Mouse (Mus musculus): ENCODE data around the gene Tmem53.

DNA sequence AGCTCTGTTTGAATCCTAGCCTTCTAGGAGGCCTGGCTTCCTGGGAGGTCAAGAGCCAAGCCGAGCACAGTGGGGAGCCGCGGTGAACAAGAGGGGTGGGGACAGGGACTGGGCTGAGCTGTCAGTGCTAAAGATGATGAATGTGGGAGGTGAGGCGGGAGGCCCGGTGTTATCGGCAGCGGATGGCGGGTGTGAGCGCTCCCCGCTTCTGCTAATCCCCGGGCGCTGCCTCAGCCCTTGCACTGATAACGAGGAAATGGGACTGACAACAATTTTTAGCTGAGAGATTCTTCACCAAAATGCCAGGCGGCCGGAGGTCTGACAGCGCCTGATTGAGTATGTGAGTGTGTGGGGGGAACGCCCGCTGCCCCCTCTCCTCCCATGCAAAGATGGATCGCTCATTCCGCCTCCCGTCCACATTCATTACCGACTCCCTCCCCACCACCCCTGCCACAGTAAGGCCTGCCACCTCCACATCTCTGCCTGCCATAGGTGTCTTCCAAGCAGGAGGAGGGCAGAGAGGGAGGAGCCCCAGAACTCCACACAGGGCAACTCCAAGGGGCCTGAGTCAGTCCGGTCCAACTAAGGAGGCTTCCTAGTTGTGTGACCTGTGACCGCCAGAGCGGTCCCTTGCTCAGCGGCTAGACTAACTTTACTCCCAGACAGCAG, 60.8 kb downstream of the Tmem53 start:
- TF ChIP-seq EP300 (IDR thresholded peaks at IDR 0.05; ENCODE audit: low read depth) (no peak), CTCF (IDR thresholded peaks at IDR 0.05; ENCODE audit: low read depth) (no peak)
